Mouse (Mus musculus) olfactory bulb, adult 2 months (tissue): ENCODE results near the gene Cdc6. TPM values are rescaled to one million over a fixed set of nuclear protein-coding genes. Genes with fewer than 3 reads are reported as not detected.

Source experiments
- H3K27ac ChIP-seq: fragments of 200-500 bp; 2 replicates; pipeline ENCODE4 v1.5.1; 2012; ENCODE audit warnings: low read depth, low read length; ENCODE audit not compliant: insufficient read depth
- H3K4me1 ChIP-seq: fragments of 200-500 bp; 2 replicates; pipeline ENCODE4 v1.6.1; 2012; ENCODE audit warnings: low read length; ENCODE audit not compliant: control insufficient read depth, insufficient read depth
- H3K4me3 ChIP-seq: fragments of 200-500 bp; 2 replicates; pipeline ENCODE4 v1.5.1; 2012; ENCODE audit warnings: mild to moderate bottlenecking, low read depth, low read length, moderate library complexity; ENCODE audit not compliant: insufficient read depth
- CTCF ChIP-seq: fragments of 200-500 bp; IDR thresholded peaks from 2 replicates; pipeline ENCODE4 v1.5.1; 2012; ENCODE audit warnings: low read depth, mild to moderate bottlenecking, low read length, moderate library complexity; ENCODE audit not compliant: insufficient read depth
- POLR2A ChIP-seq: fragments of 200-500 bp; IDR thresholded peaks from 2 replicates; pipeline ENCODE4 v1.6.1; 2012; ENCODE audit warnings: mild to moderate bottlenecking, low read depth, low read length, moderate library complexity; ENCODE audit not compliant: insufficient read depth
- WGBS: fragments of 180-500 bp; shearing (Covaris S2); methylation state at CpG from one replicate; pipeline ENCODE4 v1.1.7; 2018; 5-methylcytosine and 5-hydroxymethylcytosine counted together
- polyA plus RNA-seq: library from polyadenylated mRNA; stranded (reverse); fragments of >200 nt; gene quantifications from 2 replicates; pipeline ENCODE4 v1.2.4, GENCODE M21; 2012; ENCODE audit warnings: low replicate concordance; ENCODE audit not compliant: missing spikeins, insufficient read depth, insufficient read length

The Cdc6 gene
- polyA plus RNA-seq, 1 experiment = not detected

GRCm38 (mm10) chr11:98934367-98934766 is 26.8 kb downstream of the Cdc6 start:
- 94% methylated on average over 3 of the region's 3 CpGs for WGBS
- no peak overlapping the region for H3K4me3 ChIP-seq
- no peak overlapping the region for H3K27ac ChIP-seq
- peaks cover 63% of the 10 kb centered on the region for H3K4me1 ChIP-seq
- TF ChIP-seq POLR2A (no peak), CTCF (no peak)

- WGBS = 91% methylated on average over 3 of the region's 3 CpGs
- H3K27ac ChIP-seq = no peak overlapping the region
- peaks cover 63% of the 10 kb centered on the region for H3K4me1 ChIP-seq
- TF ChIP-seq POLR2A = no peak
- TF ChIP-seq CTCF = no peak
- H3K4me3 ChIP-seq = no peak overlapping the region
Observed at GRCm38 (mm10) chr11:98935123-98935522, 27.5 kb downstream of the Cdc6 start.

DNA sequence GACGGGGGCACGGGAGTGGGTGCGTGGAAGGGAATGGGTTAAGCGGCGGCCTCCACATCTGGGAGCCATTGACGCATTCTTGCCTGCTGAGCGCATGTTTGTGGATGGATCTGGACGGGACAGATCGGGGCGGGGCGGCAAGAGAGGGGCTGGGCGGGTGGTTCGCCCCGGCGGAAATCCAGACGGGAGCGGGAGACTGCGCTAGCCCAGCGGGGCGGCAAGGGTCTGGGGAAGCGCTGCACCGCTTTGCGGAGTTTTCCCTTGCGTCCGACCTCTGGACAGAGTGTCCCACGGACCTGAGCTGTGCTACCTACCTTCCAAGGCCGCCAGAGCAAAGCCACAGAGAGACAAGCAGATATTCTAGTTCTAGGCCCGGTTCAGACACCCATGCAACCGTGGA is 28.6 kb downstream of the Cdc6 start:
- TF ChIP-seq POLR2A (no peak), CTCF (no peak)
- Histone ChIP-seq H3K4me1 (peaks cover 65% of the 10 kb centered on the region), H3K4me3 (no peak overlapping the region), H3K27ac (no peak overlapping the region)
- WGBS = 43% methylated on average over 29 of the region's 29 CpGs

GRCm38 (mm10) chr11:98936606-98937409 is 29.2 kb downstream of the Cdc6 start:
- Histone ChIP-seq H3K27ac (peak overlapping the region; percentile 25), H3K4me3 (peak overlapping the region; percentile 62), H3K4me1 (peaks cover 65% of the 10 kb centered on the region)
- WGBS = 22% methylated on average over 23 of the region's 23 CpGs
- TF ChIP-seq CTCF (no peak), POLR2A (no peak)

DNA sequence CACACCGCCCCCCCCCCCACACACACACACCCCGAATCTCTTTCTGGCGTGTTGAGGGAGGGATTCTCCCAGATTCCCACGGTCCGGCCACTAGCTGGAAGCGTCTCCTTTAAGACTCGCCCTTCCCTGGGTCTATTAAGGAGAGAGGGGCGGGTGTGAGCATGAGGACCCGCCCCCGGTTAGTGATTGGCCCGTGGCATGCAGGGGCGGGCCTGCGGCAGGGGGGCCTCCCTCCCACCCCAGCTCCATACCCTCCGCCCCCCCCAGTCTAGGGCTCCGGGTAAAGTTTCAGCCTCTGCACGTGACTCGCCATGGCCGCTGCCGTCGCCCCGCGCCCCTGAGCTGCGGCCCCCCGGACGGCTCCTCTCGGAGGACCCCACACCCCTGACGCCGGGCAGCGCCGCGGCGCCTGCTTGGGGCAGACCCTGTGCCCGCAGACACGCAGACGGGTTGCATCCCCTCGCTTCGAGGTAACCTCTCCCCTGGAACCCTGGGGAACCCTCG is 29.9 kb downstream of the Cdc6 start:
- H3K4me1 ChIP-seq = peaks cover 69% of the 10 kb centered on the region
- peak overlapping the region; percentile 62 for H3K4me3 ChIP-seq
- no peak for TF ChIP-seq CTCF
- 0 out of 2 replicates have a peak, but pooled peaks have one; percentile 31 for TF ChIP-seq POLR2A
- under 1% methylated on average over 37 of the region's 38 CpGs for WGBS
- H3K27ac ChIP-seq = peak overlapping the region; percentile 43; the same call in 1 of the 2 replicates

DNA sequence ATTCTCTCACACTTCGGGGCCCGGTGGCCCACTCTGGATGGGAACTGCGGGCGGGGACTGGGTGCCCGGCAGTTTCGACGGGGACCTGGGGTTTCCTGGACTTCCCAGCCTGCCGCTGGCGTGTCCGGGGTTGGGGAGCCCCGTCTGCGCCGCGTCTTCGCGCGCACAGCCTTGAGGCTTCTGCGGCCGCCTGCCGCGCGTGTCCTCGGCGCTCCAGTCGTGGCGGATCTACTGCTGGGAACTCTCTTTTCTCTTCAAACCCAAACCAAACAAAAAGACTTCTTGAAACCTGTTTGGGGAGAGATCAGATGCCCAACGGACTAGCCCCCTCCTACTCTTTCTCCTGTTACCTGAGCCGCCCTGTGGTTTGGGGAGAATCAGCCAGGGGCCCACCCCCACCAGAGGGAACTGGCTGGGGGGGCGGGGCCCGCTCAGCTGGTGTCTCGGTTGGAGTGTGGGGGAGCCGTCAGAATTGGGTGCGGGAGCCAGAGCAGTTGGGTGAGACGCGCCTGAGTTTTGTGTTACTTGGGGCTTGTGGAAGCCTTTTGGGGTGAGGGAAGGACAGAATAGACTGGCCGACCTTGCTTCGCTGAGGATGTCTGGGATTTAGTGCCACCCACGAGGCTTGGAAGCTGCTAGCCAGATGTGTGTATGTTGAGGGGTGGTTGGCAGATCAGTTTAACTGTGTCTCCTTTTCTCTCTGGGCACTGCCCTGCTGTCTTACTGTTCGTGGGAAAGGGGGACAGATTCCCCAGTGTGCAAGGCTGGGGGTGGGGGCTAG is 30.5 kb downstream of the Cdc6 start:
- H3K4me1 ChIP-seq = peaks cover 69% of the 10 kb centered on the region
- 2% methylated on average over 39 of the region's 39 CpGs for WGBS
- no peak for TF ChIP-seq POLR2A
- TF ChIP-seq CTCF = no peak
- H3K27ac ChIP-seq = peak overlapping the region; percentile 43; the same call in 1 of the 2 replicates
- peak overlapping the region; percentile 62 for H3K4me3 ChIP-seq

DNA sequence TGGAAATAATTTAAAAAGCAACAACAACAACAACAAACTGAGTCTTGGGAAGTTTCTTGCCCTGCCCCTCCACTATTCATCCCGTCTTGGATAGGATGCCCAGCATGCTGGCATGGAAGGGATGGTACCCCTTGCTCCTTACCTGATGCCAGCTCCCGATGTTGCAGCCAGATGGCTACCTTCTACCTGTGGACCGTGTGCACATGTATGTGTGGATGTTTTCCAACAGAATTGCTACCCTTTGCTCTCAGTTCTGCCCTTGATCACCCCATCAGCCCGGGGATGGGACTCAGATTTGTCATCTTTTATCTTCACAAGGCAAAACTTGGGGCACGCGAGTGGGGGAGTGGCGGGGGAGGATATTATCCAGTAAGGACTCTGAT is 31.1 kb downstream of the Cdc6 start:
- Histone ChIP-seq H3K27ac (no peak overlapping the region), H3K4me3 (0 out of 2 replicates have a peak overlapping the region, but pooled peaks have one; percentile 62), H3K4me1 (peaks cover 70% of the 10 kb centered on the region)
- no peak for TF ChIP-seq CTCF
- no peak for TF ChIP-seq POLR2A
- WGBS = 56% methylated on average over 7 of the region's 7 CpGs

- no peak overlapping the region for H3K4me3 ChIP-seq
Observed at GRCm38 (mm10) chr11:98939084-98939952, 31.7 kb downstream of the Cdc6 start.

More at GRCm38 (mm10) chr11:98939084-98939952, 31.7 kb downstream of the Cdc6 start:
- 65% methylated on average over 15 of the region's 15 CpGs for WGBS
- TF ChIP-seq CTCF (no peak), POLR2A (no peak)
- H3K4me1 ChIP-seq = peaks cover 77% of the 10 kb centered on the region
- H3K27ac ChIP-seq = no peak overlapping the region
